Mouse (Mus musculus) hindbrain, embryonic 13.5 days (tissue): Measurements from ENCODE around the gene Tprgl. TPM values are rescaled to one million over a fixed set of nuclear protein-coding genes. Genes with fewer than 3 reads are reported as not detected.

Source experiments
- polyA plus RNA-seq: library from polyadenylated mRNA; unstranded; fragments of >200 nt; fragmentation: Nextera tagmentation; extraction: Ambion mirVana; gene quantifications from 2 replicates; pipeline ENCODE4 v1.2.1, GENCODE M21; 2015

Tprgl gene
- polyA plus RNA-seq, 1 experiment from 2014 or later = 160 TPM

Other genes with a start within 250 kb of the Tprgl start
- 65.7 and 69.2 TPM in 2 replicates for gene A430005L14Rik, start 203.4 kb downstream of the Tprgl start, polyA plus RNA-seq
- 10.1 and 12.5 TPM in 2 replicates for gene Dffb, start 185.5 kb downstream of the Tprgl start, polyA plus RNA-seq
- gene Cep104, start 185.5 kb downstream of the Tprgl start, polyA plus RNA-seq = 16.1 and 19.9 TPM in 2 replicates
- 20.3 and 24.4 TPM in 2 replicates for gene Lrrc47, start 148.9 kb downstream of the Tprgl start, polyA plus RNA-seq
- 7.3 and 8.1 TPM in 2 replicates for gene Smim1, start 134.4 kb downstream of the Tprgl start, polyA plus RNA-seq
- gene Ccdc27, start 118.0 kb downstream of the Tprgl start, polyA plus RNA-seq = not detected in 2 replicates
- 0.36 and 0.97 TPM in 2 replicates for gene Trp73, start 20.5 kb downstream of the Tprgl start, polyA plus RNA-seq
- 46.0 and 47.3 TPM in 2 replicates for gene Wrap73, start 18.3 kb downstream of the Tprgl start, polyA plus RNA-seq
- 9.6 and 10.2 TPM in 2 replicates for gene Megf6, start 10.1 kb upstream of the Tprgl start, polyA plus RNA-seq
- 0.88 and 1.2 TPM in 2 replicates for gene Arhgef16, start 141.0 kb upstream of the Tprgl start, polyA plus RNA-seq
- not detected in 2 replicates for gene B230104I21Rik, start 175.5 kb upstream of the Tprgl start, polyA plus RNA-seq